Mouse (Mus musculus) intestine, postnatal 0 days (tissue): ENCODE results near the gene Dcaf4. TPM values are rescaled to one million over a fixed set of nuclear protein-coding genes. Genes with fewer than 3 reads are reported as not detected.

Experiments
- ATAC-seq: fragments of 200-750 bp; cut with Nextera tagmentation; 2 replicates; pipeline ENCODE4 v1.8.0; 2017; ENCODE audit warnings: mild to moderate bottlenecking, moderate TSS enrichment, moderate library complexity
- H3K27ac ChIP-seq: fragments of 300-500 bp; sonication (generic); 2 replicates; pipeline ENCODE4 v1.5.1; 2014; ENCODE audit warnings: mild to moderate bottlenecking, low read depth, low read length, moderate library complexity
- H3K27me3 ChIP-seq: fragments of 300-500 bp; sonication (generic); replicated peaks from 2 replicates; pipeline ENCODE4 v1.6.1; 2014; ENCODE audit warnings: low read length, mixed read lengths; ENCODE audit not compliant: control insufficient read depth, insufficient read depth
- H3K36me3 ChIP-seq: fragments of 300-500 bp; sonication (generic); 2 replicates; pipeline ENCODE4 v1.6.1; 2014; ENCODE audit warnings: mild to moderate bottlenecking, moderate library complexity; ENCODE audit not compliant: control insufficient read depth, insufficient read depth
- H3K4me1 ChIP-seq: fragments of 300-500 bp; sonication (generic); replicated peaks from 2 replicates; pipeline ENCODE4 v1.6.1; 2014; ENCODE audit warnings: antibody characterized with exemption, low read length, mixed read lengths; ENCODE audit not compliant: control insufficient read depth, insufficient read depth
- H3K4me2 ChIP-seq: fragments of 300-500 bp; sonication (generic); replicated peaks from 2 replicates; pipeline ENCODE4 v1.6.1; 2014; ENCODE audit warnings: low read depth, mild to moderate bottlenecking, moderate library complexity
- H3K4me3 ChIP-seq: fragments of 300-500 bp; sonication (generic); 2 replicates; pipeline ENCODE4 v1.5.1; 2014; ENCODE audit warnings: low read depth, low read length
- H3K9ac ChIP-seq: fragments of 300-500 bp; sonication (generic); 2 replicates; pipeline ENCODE4 v1.6.1; 2014; ENCODE audit warnings: mild to moderate bottlenecking, low read depth, low read length
- H3K9me3 ChIP-seq: fragments of 300-500 bp; sonication (generic); 2 replicates; pipeline ENCODE4 v1.6.1; 2016; ENCODE audit warnings: mixed run types; ENCODE audit not compliant: control insufficient read depth
- CTCF ChIP-seq: sonication (generic); IDR thresholded peaks from 2 replicates; pipeline ENCODE4 v1.5.1; 2016; ENCODE audit warnings: low read depth, mild to moderate bottlenecking, control low read depth, antibody characterized with exemption, moderate library complexity
- WGBS: fragments of 180-500 bp; shearing (Covaris S2); extraction: QIAGEN DNeasy Blood & Tissue Kit; methylation state at CpG from one replicate; pipeline ENCODE4 v1.1.7; 2014; 5-methylcytosine and 5-hydroxymethylcytosine counted together
- polyA plus RNA-seq: library from polyadenylated mRNA; unstranded; fragments of >200 nt; fragmentation: Nextera tagmentation; extraction: Ambion mirVana; gene quantifications from 2 replicates; pipeline ENCODE4 v1.2.1, GENCODE M21; 2015

Dcaf4 gene
- 7.3 and 7.4 TPM in 2 replicates for polyA plus RNA-seq

DNA sequence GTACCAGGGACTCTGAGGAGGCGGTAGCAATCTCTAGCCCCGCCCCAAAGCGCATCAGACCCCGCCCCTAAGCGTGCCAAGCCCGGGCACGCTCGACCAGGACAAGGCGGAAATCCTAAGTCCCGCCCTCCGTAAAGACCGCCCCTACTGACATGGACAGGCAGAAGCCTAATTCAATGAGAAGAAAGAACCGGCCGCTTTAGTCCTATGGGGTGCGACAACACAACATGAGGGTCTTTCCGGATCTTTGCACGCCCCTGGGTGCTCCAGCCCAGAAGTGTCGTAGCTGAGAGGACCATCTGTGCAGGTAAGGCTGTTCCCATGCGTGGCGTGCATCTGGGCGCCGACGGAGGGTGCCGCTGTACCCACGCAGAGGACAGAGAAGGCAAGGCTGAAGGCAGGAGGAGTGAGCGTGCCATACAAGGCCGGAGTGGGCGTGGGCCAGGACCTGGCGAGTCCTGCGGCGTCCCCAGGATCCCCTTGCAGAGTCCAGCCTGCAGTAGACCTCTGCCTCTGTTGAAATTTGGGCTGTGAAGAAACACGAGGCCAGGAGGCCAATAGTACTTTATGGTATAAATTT, at the start of gene Dcaf4:
Dcaf4 (plus strand) TSS at position 156 of the 580 bp plus-strand sequence.
- H3K27me3 ChIP-seq = no peaks in the 10 kb centered on the region
- WGBS = under 1% methylated on average over 32 of the region's 32 CpGs
- peak within 1 kb of the TSS; percentile 38; the same call in 1 of the 2 replicates for H3K9ac ChIP-seq
- peak; percentile 62 for TF ChIP-seq CTCF
- peak within 1 kb of the TSS; percentile 37; the same call in 1 of the 2 replicates for H3K27ac ChIP-seq
- no peaks in the 10 kb centered on the region for H3K9me3 ChIP-seq
- H3K4me1 ChIP-seq = no peaks in the 10 kb centered on the region
- peak; percentile 97 for ATAC-seq
- H3K4me2 ChIP-seq = peak within 1 kb of the TSS; percentile 65
- H3K4me3 ChIP-seq = peak within 1 kb of the TSS; percentile 67
- H3K36me3 ChIP-seq = no peaks in the 10 kb centered on the region

DNA sequence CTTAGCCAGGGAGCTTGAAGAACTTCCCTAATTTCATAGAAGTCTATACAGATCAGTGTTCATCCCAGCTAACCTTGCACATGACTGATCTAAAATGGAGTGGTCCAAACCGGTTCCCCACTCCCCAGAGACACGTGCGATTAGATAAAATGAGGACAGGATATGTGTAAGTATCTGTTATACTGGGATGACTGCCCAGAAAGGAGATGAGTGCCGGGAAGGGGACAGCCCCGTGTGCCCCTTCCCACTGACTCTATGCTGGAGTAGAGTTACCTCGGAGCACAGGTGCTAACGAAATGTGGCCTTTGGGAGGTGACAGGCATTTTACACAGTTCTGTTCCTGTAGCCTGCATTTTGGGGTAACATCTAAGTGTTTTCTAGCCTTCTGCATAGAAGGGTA, 48.5 kb upstream of the Dcaf4 start:
- Histone ChIP-seq H3K27ac (no peak overlapping the region), H3K27me3 (no peaks in the 10 kb centered on the region), H3K4me1 (peaks cover 4% of the 10 kb centered on the region; the same call in 1 of the 2 replicates), H3K9ac (no peak overlapping the region), H3K4me3 (no peak overlapping the region), H3K4me2 (no peak overlapping the region), H3K9me3 (no peaks in the 10 kb centered on the region), H3K36me3 (no peaks in the 10 kb centered on the region)
- no peak for ATAC-seq
- no peak for TF ChIP-seq CTCF
- 79% methylated on average over 7 of the region's 7 CpGs for WGBS

DNA sequence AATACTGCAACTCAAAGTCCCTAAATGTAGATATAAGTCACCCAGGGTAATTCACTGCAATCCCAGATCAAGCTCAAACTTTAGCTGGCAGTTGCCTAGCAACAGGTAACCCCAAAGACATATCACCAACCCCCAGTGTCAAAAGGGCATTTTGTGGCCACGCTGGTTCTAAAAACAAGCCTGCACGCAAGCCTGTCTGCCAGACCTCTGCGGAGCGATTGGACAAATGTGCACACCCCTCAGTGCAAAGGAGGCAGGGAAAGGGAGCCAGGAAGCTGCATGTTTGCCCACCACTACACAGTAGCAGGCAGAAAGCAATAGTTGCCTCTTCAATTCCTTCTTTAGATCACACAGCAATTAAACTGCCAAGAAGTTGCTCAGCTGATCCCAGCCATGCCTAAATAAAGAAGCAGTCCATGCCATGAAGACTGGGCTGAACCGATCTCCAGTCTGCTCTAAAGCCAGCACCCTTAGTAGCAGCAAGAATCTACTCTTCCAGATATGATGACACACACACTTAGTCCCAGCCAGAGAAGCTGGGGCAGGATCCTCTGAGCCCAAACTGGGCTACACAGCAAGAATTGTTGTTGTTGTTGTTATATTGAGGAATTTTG, 46.2 kb upstream of the Dcaf4 start:
- H3K27me3 ChIP-seq = no peaks in the 10 kb centered on the region
- no peaks in the 10 kb centered on the region for H3K4me1 ChIP-seq
- H3K4me2 ChIP-seq = no peak overlapping the region
- H3K9me3 ChIP-seq = no peaks in the 10 kb centered on the region
- TF ChIP-seq CTCF = no peak
- 26% methylated on average over 5 of the region's 5 CpGs for WGBS
- ATAC-seq = no peak
- no peak overlapping the region for H3K9ac ChIP-seq
- no peak overlapping the region for H3K27ac ChIP-seq
- H3K4me3 ChIP-seq = no peak overlapping the region
- no peaks in the 10 kb centered on the region for H3K36me3 ChIP-seq

DNA sequence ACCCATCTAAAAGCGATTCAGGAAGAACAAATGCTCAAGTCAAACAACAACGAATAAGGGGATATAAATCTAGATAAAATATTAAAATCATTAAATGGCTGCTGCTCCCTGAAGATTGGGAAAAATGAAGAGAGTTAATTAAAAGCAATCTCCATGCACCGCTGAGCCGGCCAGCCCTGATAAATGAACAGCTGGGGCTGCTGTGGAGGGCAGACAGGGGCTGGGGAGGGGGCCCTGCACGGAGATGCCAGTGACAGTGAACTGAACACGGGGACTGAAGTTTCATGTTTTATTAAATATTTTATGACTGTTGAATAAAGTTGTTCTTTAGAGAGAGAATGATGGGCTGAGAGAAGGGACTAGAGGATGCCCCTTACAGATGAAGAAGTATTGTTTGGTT, 44.8 kb upstream of the Dcaf4 start:
- Histone ChIP-seq H3K27ac (no peak overlapping the region), H3K9me3 (no peaks in the 10 kb centered on the region), H3K9ac (no peak overlapping the region), H3K4me2 (no peak overlapping the region), H3K4me1 (no peaks in the 10 kb centered on the region), H3K36me3 (no peaks in the 10 kb centered on the region), H3K4me3 (no peak overlapping the region), H3K27me3 (no peaks in the 10 kb centered on the region)
- 49% methylated on average over 6 of the region's 6 CpGs for WGBS
- no peak for TF ChIP-seq CTCF
- ATAC-seq = no peak

DNA sequence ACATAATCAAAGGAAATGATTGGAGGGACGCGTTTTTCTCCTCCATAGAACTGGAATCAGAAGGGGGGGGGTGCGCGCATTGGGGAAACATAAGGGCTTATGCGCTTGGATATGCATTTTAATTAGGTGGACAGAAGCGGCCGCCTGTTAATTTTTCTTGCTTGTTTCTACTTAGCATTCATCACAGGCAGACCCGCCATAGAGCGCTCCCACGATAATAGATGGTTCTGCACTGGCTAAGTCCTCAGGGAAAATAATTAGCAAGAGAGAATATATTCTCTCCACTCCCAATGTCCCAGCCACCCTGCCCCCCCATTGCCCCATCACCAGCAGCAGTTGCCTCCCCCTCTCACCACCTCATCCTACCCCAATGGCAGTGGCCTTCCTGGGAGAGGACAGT, 44.0 kb upstream of the Dcaf4 start:
- Histone ChIP-seq H3K4me1 (no peaks in the 10 kb centered on the region), H3K27me3 (no peaks in the 10 kb centered on the region), H3K4me3 (no peak overlapping the region), H3K9me3 (no peaks in the 10 kb centered on the region), H3K9ac (no peak overlapping the region), H3K27ac (no peak overlapping the region), H3K36me3 (no peaks in the 10 kb centered on the region), H3K4me2 (no peak overlapping the region)
- ATAC-seq = no peak
- 92% methylated on average over 10 of the region's 10 CpGs for WGBS
- TF ChIP-seq CTCF = no peak

DNA sequence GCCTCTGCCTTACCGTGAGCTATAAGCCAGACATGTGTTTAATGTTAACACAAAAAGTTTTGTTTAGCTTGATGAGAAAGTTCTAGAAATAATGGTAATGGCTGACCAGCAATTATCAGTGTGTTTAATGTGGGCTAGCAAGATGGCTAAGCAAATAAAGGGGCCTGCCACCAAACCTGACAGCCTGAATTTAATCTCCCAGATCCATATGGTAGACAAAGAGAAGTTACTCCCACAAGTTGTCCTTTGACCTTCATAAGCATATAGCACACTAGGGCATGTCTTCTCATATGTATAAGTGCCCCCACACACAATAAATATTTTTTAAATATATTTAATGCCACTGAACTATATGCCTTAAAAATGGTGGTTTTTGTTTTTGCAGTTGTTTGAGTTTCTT, 41.1 kb upstream of the Dcaf4 start:
- H3K4me1 ChIP-seq = no peaks in the 10 kb centered on the region
- H3K9me3 ChIP-seq = no peaks in the 10 kb centered on the region
- H3K9ac ChIP-seq = no peak overlapping the region
- H3K4me2 ChIP-seq = no peak overlapping the region
- ATAC-seq = no peak
- H3K36me3 ChIP-seq = no peaks in the 10 kb centered on the region
- no peak overlapping the region for H3K27ac ChIP-seq
- no peaks in the 10 kb centered on the region for H3K27me3 ChIP-seq
- H3K4me3 ChIP-seq = no peak overlapping the region
- TF ChIP-seq CTCF = no peak
- WGBS = 48% methylated on average over 1 of the region's 1 CpGs
